ENCODE assay signal across 29 mouse cellular contexts in genomic region chr9:79990456-79991017, GRCm38 (mm10). TPM values are rescaled to one million over a fixed set of nuclear protein-coding genes. Genes with fewer than 3 reads are reported as not detected.
A peak's percentile ranks its signal among the peaks of the same experiment; 100 is the strongest.
DNase-seq lines count a peak whose midpoint lies in the region; ATAC-seq lines count a peak whose summit lies in the region.
"Had no signal": no experiment of that assay in that cellular context is flagged by ENCODE, and none has a peak within 500 bp of the region (broad histone marks: within the 10 kb centered on the region; RNA-seq: fewer than 3 reads in every experiment).

No protein-coding gene starts in this region.

- no peaks in the 10 kb centered on the region for H3K36me3 ChIP-seq in heart, embryonic 10.5 days
- no peaks in the 10 kb centered on the region for H3K36me3 ChIP-seq in heart, embryonic 16.5 days (ENCODE audit: control insufficient read depth, insufficient read depth)
- H3K36me3 ChIP-seq in kidney, embryonic 14.5 days (ENCODE audit: control insufficient read depth, insufficient read depth, low read length): no peaks in the 10 kb centered on the region
- H3K36me3 ChIP-seq: embryonic facial prominence, embryonic 12.5 days; forebrain, embryonic 12.5 days; forebrain, embryonic 15.5 days; G1E; heart, embryonic 15.5 days; hindbrain, embryonic 10.5 days; hindbrain, embryonic 13.5 days; intestine, embryonic 15.5 days had no signal

- H3K4me2 ChIP-seq in heart, embryonic 16.5 days (ENCODE audit: low read depth, low read length): peak overlapping the region; percentile 31
- H3K4me2 ChIP-seq in kidney, embryonic 14.5 days (replicated peaks; ENCODE audit: low read depth, low read length): no peak overlapping the region
- H3K4me2 ChIP-seq: embryonic facial prominence, embryonic 12.5 days; forebrain, embryonic 12.5 days; forebrain, embryonic 15.5 days; heart, embryonic 15.5 days; hindbrain, embryonic 13.5 days; intestine, embryonic 15.5 days had no signal

- no peak for DNase-seq in frontal cortex, postnatal 14 days (ENCODE audit: low spot score in 2 of 2)
- DNase-seq in heart, embryonic 10.5 days (ENCODE audit: low spot score): peak; percentile 74
- DNase-seq in heart, adult 8-10 months (ENCODE audit: low spot score): no peak
- DNase-seq in heart, adult 9 months (ENCODE audit: low spot score in 2 of 2): no peak
- DNase-seq in retina, embryonic 14.5 days (ENCODE audit: low spot score): peak; percentile 37
- DNase-seq: adrenal gland, postnatal 10 days; adrenal gland, postnatal 36 days; B cell, adult 2 months; cerebellum, adult 18-20 months; cerebellum, adult 9-10 months; cerebellum, postnatal 14 days; gastrocnemius, postnatal 36 days; kidney, adult 11 months; kidney, adult 8-10 months had no signal

- H3K4me3 ChIP-seq in heart, embryonic 10.5 days: no peak overlapping the region
- H3K4me3 ChIP-seq in heart, embryonic 16.5 days (ENCODE audit: low read length): no peak overlapping the region
- no peak overlapping the region for H3K4me3 ChIP-seq in kidney, embryonic 14.5 days (ENCODE audit: low read length)
- H3K4me3 ChIP-seq: embryonic facial prominence, embryonic 12.5 days; erythroblast, embryonic 14.5 days; forebrain, embryonic 12.5 days; forebrain, embryonic 15.5 days; heart, embryonic 15.5 days; hindbrain, embryonic 10.5 days; hindbrain, embryonic 13.5 days; intestine, embryonic 15.5 days had no signal

- WGBS in heart, embryonic 10.5 days: 67% methylated on average over 16 of the region's 16 CpGs
- WGBS in heart, embryonic 16.5 days: 47% methylated on average over 16 of the region's 16 CpGs
- WGBS in kidney, embryonic 14.5 days: 84% methylated on average over 16 of the region's 16 CpGs

- H3K27ac ChIP-seq in heart, embryonic 10.5 days: no peak overlapping the region
- H3K27ac ChIP-seq in heart, embryonic 16.5 days (ENCODE audit: low read length): no peak overlapping the region
- no peak overlapping the region for H3K27ac ChIP-seq in kidney, embryonic 14.5 days (ENCODE audit: low read depth, low read length)
- H3K27ac ChIP-seq: embryonic facial prominence, embryonic 12.5 days; forebrain, embryonic 12.5 days; forebrain, embryonic 15.5 days; heart, embryonic 15.5 days; hindbrain, embryonic 10.5 days; hindbrain, embryonic 13.5 days; intestine, embryonic 15.5 days had no signal

- H3K9me3 ChIP-seq in heart, embryonic 10.5 days: no peaks in the 10 kb centered on the region
- H3K9me3 ChIP-seq in heart, embryonic 16.5 days (replicated peaks; ENCODE audit: control insufficient read depth, low read length): no peaks in the 10 kb centered on the region
- no peaks in the 10 kb centered on the region for H3K9me3 ChIP-seq in kidney, embryonic 14.5 days (ENCODE audit: control insufficient read depth, low read length)
- H3K9me3 ChIP-seq: forebrain, embryonic 12.5 days; forebrain, embryonic 15.5 days; heart, embryonic 15.5 days; hindbrain, embryonic 10.5 days; hindbrain, embryonic 13.5 days; intestine, embryonic 15.5 days had no signal

- no peaks in the 10 kb centered on the region for H3K27me3 ChIP-seq in heart, embryonic 10.5 days (ENCODE audit: insufficient read depth, poor library complexity, severe bottlenecking)
- no peaks in the 10 kb centered on the region for H3K27me3 ChIP-seq in heart, embryonic 16.5 days (ENCODE audit: control insufficient read depth, insufficient read depth, low read length)
- H3K27me3 ChIP-seq in kidney, embryonic 14.5 days (ENCODE audit: control insufficient read depth, insufficient read depth, low read length): no peaks in the 10 kb centered on the region
- H3K27me3 ChIP-seq: CH12.LX; embryonic facial prominence, embryonic 12.5 days; forebrain, embryonic 12.5 days; forebrain, embryonic 15.5 days; heart, embryonic 15.5 days; hindbrain, embryonic 13.5 days; intestine, embryonic 15.5 days; Patski had no signal

- peak; percentile 57; the same call in 1 of the 2 replicates for ATAC-seq in frontal cortex, adult (ENCODE audit: low TSS enrichment)
- ATAC-seq in heart, embryonic 16.5 days (replicated peaks; ENCODE audit: extremely low read depth, insufficient read depth, low FRiP score): no peak
- ATAC-seq in kidney, embryonic 14.5 days (ENCODE audit: low FRiP score, low TSS enrichment): no peak
- ATAC-seq: forebrain, embryonic 15.5 days; hindbrain, embryonic 16.5 days; intestine, embryonic 15.5 days; Patski had no signal

- no peaks in the 10 kb centered on the region for H3K4me1 ChIP-seq in heart, embryonic 10.5 days
- 0 out of 2 replicates have a peak, but pooled peaks cover 3% of the 10 kb centered on the region for H3K4me1 ChIP-seq in heart, embryonic 16.5 days (ENCODE audit: control insufficient read depth, insufficient read depth, low read length)
- no peaks in the 10 kb centered on the region for H3K4me1 ChIP-seq in kidney, embryonic 14.5 days (ENCODE audit: control insufficient read depth, insufficient read depth, low read length)
- H3K4me1 ChIP-seq: embryonic facial prominence, embryonic 12.5 days; forebrain, embryonic 12.5 days; forebrain, embryonic 15.5 days; heart, embryonic 15.5 days; hindbrain, embryonic 13.5 days; intestine, embryonic 15.5 days had no signal

- no peak overlapping the region for H3K9ac ChIP-seq in heart, embryonic 16.5 days (ENCODE audit: low read length)
- H3K9ac ChIP-seq in kidney, embryonic 14.5 days (ENCODE audit: low read depth, low read length): no peak overlapping the region
- H3K9ac ChIP-seq: embryonic facial prominence, embryonic 12.5 days; forebrain, embryonic 12.5 days; forebrain, embryonic 15.5 days; heart, embryonic 15.5 days; hindbrain, embryonic 13.5 days; intestine, embryonic 15.5 days had no signal

RNA-seq across cellular contexts. Expression of gene Filip1, which starts 22.1 kb away (rescaled TPM):
- polyA plus RNA-seq in heart, embryonic 10.5 days (2016; fragmentation: Nextera tagmentation; extraction: Ambion mirVana): 11.7 and 19.0 TPM in 2 replicates
- total RNA-seq in heart, adult 8-10 months (2022): 100 to 1,000 TPM; 107 to 134 (median 116) TPM
- 32.1 and 37.9 TPM in 2 replicates for polyA plus RNA-seq in heart, embryonic 16.5 days (2015; fragmentation: Nextera tagmentation; extraction: Ambion mirVana)
- polyA plus RNA-seq in kidney, embryonic 14.5 days (2014; fragmentation: Nextera tagmentation; extraction: Ambion mirVana): 1.9 and 4.5 TPM in 2 replicates
- polyA plus RNA-seq: erythroblast, embryonic 14.5 days; G1E; Patski had no signal

Comparison
In these comparisons a context has a peak if more than half of its experiments do, and no peak if none do; other contexts are left out.
1. DNase-seq: peak in heart, embryonic 10.5 days (single experiment) and retina, embryonic 14.5 days (single experiment); none in frontal cortex, postnatal 14 days (0 of 2), heart, adult 8-10 months (single experiment) and heart, adult 9 months (0 of 2).